Mouse (Mus musculus) heart, embryonic 11.5 days (tissue): ENCODE data around the gene Senp3. TPM values are rescaled to one million over a fixed set of nuclear protein-coding genes. Genes with fewer than 3 reads are reported as not detected.

Experiments
- ATAC-seq: fragments of 200-750 bp; cut with Nextera tagmentation; replicated peaks from 2 replicates; pipeline ENCODE4 v1.8.0; 2017; ENCODE audit warnings: moderate library complexity; ENCODE audit not compliant: insufficient number of reproducible peaks, low FRiP score, low TSS enrichment
- H3K27ac ChIP-seq: fragments of 300-500 bp; sonication (generic); 2 replicates; pipeline ENCODE4 v1.5.1; 2014; ENCODE audit warnings: mild to moderate bottlenecking, low read depth, low read length
- H3K27me3 ChIP-seq: fragments of 300-500 bp; sonication (generic); 2 replicates; pipeline ENCODE4 v1.6.1; 2014; ENCODE audit warnings: mild to moderate bottlenecking, low read length, mixed read lengths; ENCODE audit not compliant: control insufficient read depth, insufficient read depth
- H3K36me3 ChIP-seq: fragments of 300-500 bp; sonication (generic); 2 replicates; pipeline ENCODE4 v1.6.1; 2014; ENCODE audit warnings: mild to moderate bottlenecking, low read length, moderate library complexity, mixed read lengths; ENCODE audit not compliant: control insufficient read depth, insufficient read depth
- H3K4me1 ChIP-seq: fragments of 300-500 bp; sonication (generic); 2 replicates; pipeline ENCODE4 v1.6.1; 2014; ENCODE audit warnings: low read length; ENCODE audit not compliant: control insufficient read depth, insufficient read depth
- H3K4me2 ChIP-seq: fragments of 300-500 bp; sonication (generic); 2 replicates; pipeline ENCODE4 v1.6.1; 2014; ENCODE audit warnings: mild to moderate bottlenecking, moderate library complexity
- H3K4me3 ChIP-seq: fragments of 300-500 bp; sonication (generic); 2 replicates; pipeline ENCODE4 v1.5.1; 2014; ENCODE audit warnings: low read depth, low read length
- H3K9ac ChIP-seq: fragments of 300-500 bp; sonication (generic); 2 replicates; pipeline ENCODE4 v1.6.1; 2014; ENCODE audit warnings: mild to moderate bottlenecking, low read depth, low read length, moderate library complexity
- H3K9me3 ChIP-seq: fragments of 300-500 bp; sonication (generic); replicated peaks from 2 replicates; pipeline ENCODE4 v1.6.1; 2016; ENCODE audit warnings: low read length; ENCODE audit not compliant: control insufficient read depth
- WGBS: fragments of 180-500 bp; shearing (Covaris S2); extraction: QIAGEN DNeasy Blood & Tissue Kit; methylation state at CpG from one replicate; pipeline ENCODE4 v1.1.7; 2014; ENCODE audit not compliant: insufficient replicate concordance; 5-methylcytosine and 5-hydroxymethylcytosine counted together
- polyA plus RNA-seq: library from polyadenylated mRNA; unstranded; fragments of >200 nt; fragmentation: Nextera tagmentation; extraction: Ambion mirVana; gene quantifications from 2 replicates; pipeline ENCODE4 v1.2.1, GENCODE M21; 2014

Senp3 gene
- polyA plus RNA-seq, 1 experiment from 2014 or later: 81.4 TPM

GRCm38 (mm10) chr11:69665961-69666664 lies 15.8 kb downstream of the Senp3 start, which contains the start of gene Cd68:
TSS of gene Cd68 (minus strand) at chr11:69666153.
- Histone ChIP-seq H3K27me3 (no peaks in the 10 kb centered on the region), H3K4me2 (no peak within 1 kb of the TSS), H3K27ac (no peak within 1 kb of the TSS; the same call in 1 of the 2 replicates), H3K9ac (no peak within 1 kb of the TSS), H3K9me3 (no peaks in the 10 kb centered on the region), H3K4me1 (peaks cover 22% of the 10 kb centered on the region), H3K4me3 (no peak within 1 kb of the TSS), H3K36me3 (peaks cover 41% of the 10 kb centered on the region)
- WGBS: 34% methylated on average over 7 of the region's 7 CpGs
- ATAC-seq: no peak

- no peaks in the 10 kb centered on the region for H3K9me3 ChIP-seq
- H3K4me3 ChIP-seq: no peak overlapping the region
- peaks cover 37% of the 10 kb centered on the region for H3K36me3 ChIP-seq
- H3K4me2 ChIP-seq: no peak overlapping the region
- H3K4me1 ChIP-seq: peaks cover 27% of the 10 kb centered on the region
- ATAC-seq: no peak
- H3K9ac ChIP-seq: no peak overlapping the region
- H3K27ac ChIP-seq: no peak overlapping the region
- 80% methylated on average over 9 of the region's 9 CpGs for WGBS
- H3K27me3 ChIP-seq: no peaks in the 10 kb centered on the region
These were observed 16.4 kb downstream of the Senp3 start for GRCm38 (mm10) chr11:69665457-69665960.

- Histone ChIP-seq H3K27me3 (no peaks in the 10 kb centered on the region), H3K4me3 (no peak overlapping the region), H3K9me3 (no peaks in the 10 kb centered on the region), H3K4me1 (peaks cover 20% of the 10 kb centered on the region), H3K9ac (no peak overlapping the region), H3K36me3 (peaks cover 31% of the 10 kb centered on the region), H3K27ac (no peak overlapping the region; the same call in 1 of the 2 replicates), H3K4me2 (no peak overlapping the region)
- ATAC-seq: no peak
- 91% methylated on average over 7 of the region's 7 CpGs for WGBS
These were observed 17.0 kb downstream of the Senp3 start for GRCm38 (mm10) chr11:69664841-69665240.

- 85% methylated on average over 6 of the region's 6 CpGs for WGBS
- Histone ChIP-seq H3K36me3 (peaks cover 21% of the 10 kb centered on the region), H3K4me2 (peak overlapping the region; percentile 76; the same call in 1 of the 2 replicates)
These were observed 18.1 kb downstream of the Senp3 start for GRCm38 (mm10) chr11:69663795-69664194.

GRCm38 (mm10) chr11:69662967-69663671 lies 18.8 kb downstream of the Senp3 start:
- peak overlapping the region; percentile 81 for H3K9ac ChIP-seq
- ATAC-seq: no peak
- H3K4me2 ChIP-seq: peak overlapping the region; percentile 76
- peaks cover 20% of the 10 kb centered on the region for H3K4me1 ChIP-seq
- no peaks in the 10 kb centered on the region for H3K9me3 ChIP-seq
- WGBS: 63% methylated on average over 13 of the region's 13 CpGs
- peak overlapping the region; percentile 97 for H3K27ac ChIP-seq
- H3K4me3 ChIP-seq: peak overlapping the region; percentile 56
- H3K36me3 ChIP-seq: peaks cover 21% of the 10 kb centered on the region
- no peaks in the 10 kb centered on the region for H3K27me3 ChIP-seq

More at GRCm38 (mm10) chr11:69663795-69664194, 18.1 kb downstream of the Senp3 start:
- 0 out of 2 replicates have a peak overlapping the region, but pooled peaks have one; percentile 12 for H3K4me3 ChIP-seq
- no peak overlapping the region; the same call in 1 of the 2 replicates for H3K27ac ChIP-seq
- H3K9me3 ChIP-seq: no peaks in the 10 kb centered on the region
- no peaks in the 10 kb centered on the region for H3K27me3 ChIP-seq
- peaks cover 20% of the 10 kb centered on the region for H3K4me1 ChIP-seq
- ATAC-seq: no peak
- no peak overlapping the region for H3K9ac ChIP-seq

- Histone ChIP-seq H3K36me3 (peaks cover 19% of the 10 kb centered on the region; the same call in 1 of the 2 replicates), H3K27me3 (no peaks in the 10 kb centered on the region), H3K27ac (peak within 1 kb of the TSS; percentile 97), H3K4me3 (peak within 1 kb of the TSS; percentile 56), H3K9me3 (no peaks in the 10 kb centered on the region), H3K4me1 (peaks cover 20% of the 10 kb centered on the region), H3K9ac (peak within 1 kb of the TSS; percentile 81), H3K4me2 (peak within 1 kb of the TSS; percentile 76)
- WGBS: under 1% methylated on average over 48 of the region's 48 CpGs
- peak; percentile 90 for ATAC-seq
These were observed 19.5 kb downstream of the Senp3 start, which contains the start of gene Mpdu1 for GRCm38 (mm10) chr11:69662213-69662966. TSS of gene Mpdu1 (minus strand) at chr11:69662642.

- Histone ChIP-seq H3K27me3 (no peaks in the 10 kb centered on the region), H3K9ac (peak overlapping the region; percentile 81), H3K4me1 (peaks cover 24% of the 10 kb centered on the region), H3K4me3 (peak overlapping the region; percentile 56), H3K36me3 (peaks cover 25% of the 10 kb centered on the region), H3K27ac (peak overlapping the region; percentile 97), H3K4me2 (peak overlapping the region; percentile 76), H3K9me3 (no peaks in the 10 kb centered on the region)
- ATAC-seq: no peak
- WGBS: 69% methylated on average over 3 of the region's 3 CpGs
These were observed 20.5 kb downstream of the Senp3 start for GRCm38 (mm10) chr11:69661221-69661881.
